Mouse (Mus musculus) cerebellum, adult 8-10 months (tissue): ENCODE results near the gene Xlr4a.
"Not testable (repeated sequence)": the region's sequence is repeated elsewhere in the genome, so short reads cannot be mapped to it uniquely, and the experiment has no call there.

ENCODE experiments used
- DNase-seq: peaks from one replicate; pipeline ENCODE4 v3.0.0; 2022

Gene Xlr4a

GRCm38 (mm10) chrX:73082267-73083055 lies at the start of gene Xlr4a:
Xlr4a (minus strand) TSS chrX:73082478.
- DNase-seq = not testable (repeated sequence)

GRCm38 (mm10) chrX:73122859-73123829 lies 40.9 kb upstream of the Xlr4a start:
- DNase-seq = not testable (repeated sequence)

GRCm38 (mm10) chrX:73116747-73117146 lies 34.5 kb upstream of the Xlr4a start, which contains the start of gene Gm14685:
Gm14685 (plus strand) TSS chrX:73117047.
- not testable (repeated sequence) for DNase-seq

GRCm38 (mm10) chrX:73096941-73097508 lies 14.7 kb upstream of the Xlr4a start, which contains the start of gene Xlr3a:
Xlr3a (minus strand) TSS chrX:73097095.
- DNase-seq = not testable (repeated sequence)

GRCm38 (mm10) chrX:73066765-73067312 lies 15.4 kb downstream of the Xlr4a start:
- DNase-seq = peak; percentile 11

- no peak for DNase-seq
These were observed 17.9 kb downstream of the Xlr4a start, which contains the start of gene Pnma3 for GRCm38 (mm10) chrX:73064415-73064793. Pnma3 (plus strand) TSS chrX:73064787.

GRCm38 (mm10) chrX:73063512-73064414 lies 18.5 kb downstream of the Xlr4a start:
- DNase-seq = no peak

GRCm38 (mm10) chrX:73062323-73062722 lies 20.0 kb downstream of the Xlr4a start:
- no peak for DNase-seq

- no peak for DNase-seq
These were observed 20.8 kb downstream of the Xlr4a start for GRCm38 (mm10) chrX:73061528-73061927.

GRCm38 (mm10) chrX:73053860-73054563 lies 28.3 kb downstream of the Xlr4a start:
- DNase-seq = peak; percentile 95

- DNase-seq = no peak
These were observed 42.6 kb downstream of the Xlr4a start for GRCm38 (mm10) chrX:73039666-73040065.

- no peak for DNase-seq
These were observed 43.4 kb downstream of the Xlr4a start for GRCm38 (mm10) chrX:73038831-73039230.

GRCm38 (mm10) chrX:73037003-73037402 lies 45.3 kb downstream of the Xlr4a start, which contains the start of gene Pnma5:
Pnma5 (minus strand) TSS chrX:73037103.
- no peak for DNase-seq
